Mouse (Mus musculus): Measurements from ENCODE around the gene 4933428G20Rik.
A peak's percentile ranks its signal among the peaks of the same experiment; 100 is the strongest.

4933428G20Rik gene

GRCm38 (mm10) chr11:97502846-97503245 lies 2.7 kb upstream of the 4933428G20Rik start:
- no peak for DNase-seq

GRCm38 (mm10) chr11:97502383-97502782 lies 2.2 kb upstream of the 4933428G20Rik start:
- no peak for DNase-seq

- DNase-seq = no peak
Observed at GRCm38 (mm10) chr11:97500720-97501448, 744 bp upstream of the 4933428G20Rik start.

- peak; percentile 84 to 85 for DNase-seq
Observed at GRCm38 (mm10) chr11:97497543-97497942, 2.6 kb downstream of the 4933428G20Rik start.

GRCm38 (mm10) chr11:97492836-97493235 lies 7.3 kb downstream of the 4933428G20Rik start:
- no peak for DNase-seq

- DNase-seq = no peak
Observed at GRCm38 (mm10) chr11:97491640-97492039, 8.5 kb downstream of the 4933428G20Rik start.

GRCm38 (mm10) chr11:97489589-97490324 lies 10.4 kb downstream of the 4933428G20Rik start:
- DNase-seq = peak; percentile 76 to 85

GRCm38 (mm10) chr11:97487656-97488055 lies 12.5 kb downstream of the 4933428G20Rik start:
- no peak for DNase-seq

- no peak for DNase-seq
Observed at GRCm38 (mm10) chr11:97485661-97486060, 14.5 kb downstream of the 4933428G20Rik start.

- no peak for DNase-seq
Observed at GRCm38 (mm10) chr11:97479824-97480223, 20.3 kb downstream of the 4933428G20Rik start.

- DNase-seq = no peak
Observed at GRCm38 (mm10) chr11:97479085-97479484, 21.1 kb downstream of the 4933428G20Rik start.

- no peak for DNase-seq
Observed at GRCm38 (mm10) chr11:97478345-97478744, 21.8 kb downstream of the 4933428G20Rik start.

- DNase-seq = peak in 1 of 2 experiments; percentile 37
Observed at GRCm38 (mm10) chr11:97477431-97477830, 22.7 kb downstream of the 4933428G20Rik start.

GRCm38 (mm10) chr11:97476334-97477095 lies 23.6 kb downstream of the 4933428G20Rik start:
- peak in 1 of 2 experiments; percentile 80 for DNase-seq

GRCm38 (mm10) chr11:97471276-97471675 lies 28.9 kb downstream of the 4933428G20Rik start:
- DNase-seq = no peak

- no peak for DNase-seq
Observed at GRCm38 (mm10) chr11:97469828-97470227, 30.3 kb downstream of the 4933428G20Rik start.

GRCm38 (mm10) chr11:97468639-97469287 lies 31.4 kb downstream of the 4933428G20Rik start:
- peak; percentile 88 to 95 for DNase-seq

GRCm38 (mm10) chr11:97466444-97467160 lies 33.5 kb downstream of the 4933428G20Rik start:
- no peak for DNase-seq

- DNase-seq = no peak
Observed at GRCm38 (mm10) chr11:97465957-97466356, 34.2 kb downstream of the 4933428G20Rik start.

GRCm38 (mm10) chr11:97463991-97464390 lies 36.1 kb downstream of the 4933428G20Rik start:
- DNase-seq = no peak

- DNase-seq = no peak
Observed at GRCm38 (mm10) chr11:97463166-97463565, 37.0 kb downstream of the 4933428G20Rik start.

GRCm38 (mm10) chr11:97462538-97462937 lies 37.6 kb downstream of the 4933428G20Rik start:
- no peak for DNase-seq
